Mouse (Mus musculus): ENCODE results near the gene Slc26a8. TPM values are rescaled to one million over a fixed set of nuclear protein-coding genes. Genes with fewer than 3 reads are reported as not detected.

Gene Slc26a8
- polyA plus RNA-seq, 1 experiment from 2014 or later = 0.77 TPM

DNA sequence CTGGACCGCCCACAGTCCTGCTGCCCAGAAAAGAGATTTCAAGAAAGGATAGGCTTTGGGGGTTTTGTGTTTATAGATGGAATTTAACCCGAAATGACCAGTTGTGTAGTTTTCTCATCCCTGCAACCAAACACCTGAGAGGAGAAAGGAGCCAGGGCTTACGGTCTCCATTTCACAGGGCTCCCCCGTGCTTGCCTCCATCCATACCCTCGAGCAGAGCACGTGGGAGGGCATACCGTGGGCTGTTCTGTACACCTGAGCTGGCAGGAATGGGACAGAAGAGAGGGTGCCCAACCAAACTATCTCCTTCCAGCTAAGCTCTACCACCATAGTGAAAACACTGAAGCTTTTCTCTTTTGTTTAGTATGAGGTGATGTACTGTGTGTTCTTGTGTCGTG lies 20.3 kb upstream of the Slc26a8 start:
- no peak overlapping the region for H3K4me3 ChIP-seq
- 91% methylated on average over 8 of the region's 8 CpGs for WGBS
- H3K4me1 ChIP-seq = peaks cover 19% of the 10 kb centered on the region
- H3K9me3 ChIP-seq = no peaks in the 10 kb centered on the region
- DNase-seq (ENCODE audit: low spot score) = no peak
- H3K36me3 ChIP-seq (replicated peaks) = peaks cover 28% of the 10 kb centered on the region
- no peaks in the 10 kb centered on the region for H3K27me3 ChIP-seq (replicated peaks; ENCODE audit: low read depth, poor library complexity, severe bottlenecking)
- no peak overlapping the region for H3K27ac ChIP-seq (replicated peaks)

GRCm38 (mm10) chr17:28709552-28710290 lies 19.7 kb upstream of the Slc26a8 start:
- H3K9me3 ChIP-seq = no peaks in the 10 kb centered on the region
- peaks cover 19% of the 10 kb centered on the region for H3K4me1 ChIP-seq
- H3K27me3 ChIP-seq (replicated peaks; ENCODE audit: low read depth, poor library complexity, severe bottlenecking) = no peaks in the 10 kb centered on the region
- H3K36me3 ChIP-seq (replicated peaks) = peaks cover 28% of the 10 kb centered on the region
- no peak for DNase-seq (ENCODE audit: low spot score)
- no peak overlapping the region for H3K27ac ChIP-seq (replicated peaks)
- H3K4me3 ChIP-seq = no peak overlapping the region
- 93% methylated on average over 8 of the region's 8 CpGs for WGBS

DNA sequence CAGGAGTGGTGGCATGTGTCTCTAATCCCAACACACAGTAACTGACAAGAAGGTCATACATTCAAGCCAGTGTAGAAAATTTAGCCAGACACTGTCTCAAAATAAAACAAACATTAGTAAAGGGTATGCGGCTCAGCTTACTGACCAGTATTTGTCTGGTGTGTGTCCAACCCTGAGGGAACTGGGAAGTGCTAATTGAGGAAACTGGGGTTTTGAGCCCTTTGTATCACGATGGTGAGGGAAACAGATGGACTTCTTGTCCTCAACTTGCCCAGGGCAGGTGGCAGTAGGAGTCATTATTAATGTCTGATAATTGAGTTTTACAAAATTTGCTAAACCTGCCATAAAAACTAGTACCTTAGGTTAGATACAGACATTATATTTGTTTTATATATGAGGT lies 19.0 kb upstream of the Slc26a8 start:
- Histone ChIP-seq H3K27me3 (replicated peaks; ENCODE audit: low read depth, poor library complexity, severe bottlenecking) (no peaks in the 10 kb centered on the region), H3K36me3 (replicated peaks) (peaks cover 21% of the 10 kb centered on the region), H3K4me3 (no peak overlapping the region), H3K9me3 (no peaks in the 10 kb centered on the region), H3K4me1 (peaks cover 19% of the 10 kb centered on the region), H3K27ac (replicated peaks) (no peak overlapping the region)
- DNase-seq (ENCODE audit: low spot score) = no peak
- WGBS = 44% methylated on average over 2 of the region's 2 CpGs

DNA sequence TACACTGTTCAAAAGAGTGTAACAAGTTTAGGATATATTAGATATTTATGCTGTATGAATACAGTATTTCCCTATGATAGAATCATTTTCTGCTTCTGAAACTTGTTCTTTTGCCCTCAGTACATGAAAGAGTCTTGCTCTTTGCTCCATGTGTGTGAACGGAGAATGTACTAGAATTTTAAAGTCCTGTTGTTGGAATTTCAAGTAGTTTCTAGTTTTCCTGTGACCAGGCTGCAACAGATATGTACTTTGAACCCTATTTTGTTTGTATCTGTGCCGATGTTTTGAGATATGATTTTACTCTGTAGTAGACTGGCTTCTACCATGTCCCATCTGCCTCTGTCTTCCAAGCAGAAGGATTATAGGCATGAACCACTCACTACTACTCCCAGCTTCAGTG lies 17.8 kb upstream of the Slc26a8 start:
- peaks cover 19% of the 10 kb centered on the region for H3K4me1 ChIP-seq
- H3K27ac ChIP-seq (replicated peaks) = no peak overlapping the region
- H3K4me3 ChIP-seq = no peak overlapping the region
- no peaks in the 10 kb centered on the region for H3K9me3 ChIP-seq
- H3K27me3 ChIP-seq (replicated peaks; ENCODE audit: low read depth, poor library complexity, severe bottlenecking) = no peaks in the 10 kb centered on the region
- no peak for DNase-seq (ENCODE audit: low spot score)
- 93% methylated on average over 2 of the region's 2 CpGs for WGBS
- peaks cover 13% of the 10 kb centered on the region for H3K36me3 ChIP-seq (replicated peaks)

GRCm38 (mm10) chr17:28707136-28707627 lies 17.1 kb upstream of the Slc26a8 start:
- Histone ChIP-seq H3K27ac (replicated peaks) (no peak overlapping the region), H3K36me3 (replicated peaks) (peaks cover 15% of the 10 kb centered on the region), H3K9me3 (no peaks in the 10 kb centered on the region), H3K4me1 (peaks cover 19% of the 10 kb centered on the region), H3K4me3 (no peak overlapping the region), H3K27me3 (replicated peaks; ENCODE audit: low read depth, poor library complexity, severe bottlenecking) (no peaks in the 10 kb centered on the region)
- 95% methylated on average over 3 of the region's 3 CpGs for WGBS
- no peak for DNase-seq (ENCODE audit: low spot score)

DNA sequence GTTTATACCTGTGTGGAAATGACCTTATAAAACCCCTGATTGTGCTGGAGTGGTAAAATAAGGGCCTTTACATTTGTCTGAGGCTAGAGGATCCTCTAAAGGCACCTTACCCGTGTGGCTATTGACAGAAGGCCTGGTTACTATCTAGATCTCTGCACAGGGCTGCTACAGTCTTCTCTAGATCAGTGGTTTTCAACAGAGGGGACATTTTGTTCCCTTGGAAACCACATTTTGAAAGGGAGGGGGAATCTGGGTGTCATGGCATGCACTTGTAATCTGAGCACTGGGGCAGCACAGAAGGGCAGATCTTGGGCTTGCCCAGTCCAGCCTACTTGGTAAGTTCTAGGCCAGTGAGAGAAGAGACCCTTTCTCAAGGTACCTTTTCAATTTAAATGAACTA lies 16.7 kb upstream of the Slc26a8 start:
- Histone ChIP-seq H3K27me3 (replicated peaks; ENCODE audit: low read depth, poor library complexity, severe bottlenecking) (no peaks in the 10 kb centered on the region), H3K27ac (replicated peaks) (no peak overlapping the region), H3K4me3 (no peak overlapping the region), H3K4me1 (peaks cover 19% of the 10 kb centered on the region), H3K36me3 (replicated peaks) (peaks cover 20% of the 10 kb centered on the region), H3K9me3 (no peaks in the 10 kb centered on the region)
- no peak for DNase-seq (ENCODE audit: low spot score)
- 56% methylated on average over 1 of the region's 1 CpGs for WGBS

DNA sequence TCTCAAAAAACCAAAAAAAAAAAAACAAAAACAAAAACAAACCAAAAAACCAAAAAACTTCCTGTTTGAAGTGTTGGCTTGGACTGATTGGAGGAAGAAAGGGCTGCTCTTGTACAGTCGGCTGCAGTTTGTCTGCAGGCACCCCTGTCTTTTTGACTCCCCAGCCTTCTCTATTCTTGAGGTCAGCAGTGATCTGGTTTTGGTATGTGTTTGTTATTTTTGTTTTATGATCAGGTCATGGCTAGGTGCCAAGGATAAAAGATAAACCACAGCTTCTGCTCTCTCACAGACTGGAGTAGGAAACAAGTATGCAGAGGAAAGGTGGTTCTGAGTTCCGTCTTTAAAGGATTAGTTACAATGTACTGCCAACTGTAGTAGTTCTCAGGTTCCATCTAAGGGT lies 12.6 kb upstream of the Slc26a8 start:
- H3K27me3 ChIP-seq (replicated peaks; ENCODE audit: low read depth, poor library complexity, severe bottlenecking) = no peaks in the 10 kb centered on the region
- no peaks in the 10 kb centered on the region for H3K9me3 ChIP-seq
- 83% methylated on average over 2 of the region's 2 CpGs for WGBS
- no peak for DNase-seq (ENCODE audit: low spot score)
- no peak overlapping the region for H3K27ac ChIP-seq (replicated peaks)
- no peak overlapping the region for H3K4me3 ChIP-seq
- peaks cover 20% of the 10 kb centered on the region for H3K4me1 ChIP-seq
- peaks cover 17% of the 10 kb centered on the region for H3K36me3 ChIP-seq (replicated peaks)

- no peak for DNase-seq (ENCODE audit: low spot score)
These were observed 11.7 kb upstream of the Slc26a8 start for GRCm38 (mm10) chr17:28701737-28702136.

GRCm38 (mm10) chr17:28701171-28701570 lies 11.1 kb upstream of the Slc26a8 start:
- Histone ChIP-seq H3K27me3 (replicated peaks; ENCODE audit: low read depth, poor library complexity, severe bottlenecking) (no peaks in the 10 kb centered on the region), H3K4me3 (no peak overlapping the region), H3K27ac (replicated peaks) (no peak overlapping the region), H3K4me1 (peaks cover 25% of the 10 kb centered on the region), H3K36me3 (replicated peaks) (peaks cover 17% of the 10 kb centered on the region), H3K9me3 (no peaks in the 10 kb centered on the region)
- 93% methylated on average over 4 of the region's 4 CpGs for WGBS
- no peak for DNase-seq (ENCODE audit: low spot score)

More at GRCm38 (mm10) chr17:28701737-28702136, 11.7 kb upstream of the Slc26a8 start:
- Histone ChIP-seq H3K4me1 (peaks cover 25% of the 10 kb centered on the region), H3K9me3 (no peaks in the 10 kb centered on the region), H3K4me3 (no peak overlapping the region), H3K27me3 (replicated peaks; ENCODE audit: low read depth, poor library complexity, severe bottlenecking) (no peaks in the 10 kb centered on the region), H3K36me3 (replicated peaks) (peaks cover 17% of the 10 kb centered on the region), H3K27ac (replicated peaks) (no peak overlapping the region)
- 90% methylated on average over 3 of the region's 3 CpGs for WGBS

DNA sequence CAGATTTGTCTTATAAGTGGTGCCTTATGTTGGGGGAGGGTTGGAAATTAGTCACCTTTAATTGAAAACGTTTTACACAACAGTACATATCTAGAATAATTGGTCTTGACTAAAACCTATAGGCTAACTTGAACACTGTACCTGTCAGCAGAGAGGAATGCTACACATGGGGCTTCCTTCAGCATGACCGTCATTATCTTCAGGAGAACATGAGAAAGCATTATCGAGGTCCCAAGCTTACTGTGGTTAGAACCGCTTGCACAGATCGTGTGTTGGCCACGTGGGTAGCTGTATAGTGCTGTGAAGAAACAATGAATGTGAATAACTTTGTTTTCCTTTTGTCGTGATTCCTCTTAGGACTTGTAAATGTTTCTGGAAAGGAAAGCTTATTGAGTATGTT lies 9.8 kb upstream of the Slc26a8 start:
- peaks cover 32% of the 10 kb centered on the region for H3K4me1 ChIP-seq
- no peak for DNase-seq (ENCODE audit: low spot score)
- peaks cover 10% of the 10 kb centered on the region for H3K36me3 ChIP-seq (replicated peaks)
- WGBS = 91% methylated on average over 7 of the region's 7 CpGs
- no peak overlapping the region for H3K4me3 ChIP-seq
- H3K27ac ChIP-seq (replicated peaks) = no peak overlapping the region
- H3K9me3 ChIP-seq = no peaks in the 10 kb centered on the region
- no peaks in the 10 kb centered on the region for H3K27me3 ChIP-seq (replicated peaks; ENCODE audit: low read depth, poor library complexity, severe bottlenecking)

DNA sequence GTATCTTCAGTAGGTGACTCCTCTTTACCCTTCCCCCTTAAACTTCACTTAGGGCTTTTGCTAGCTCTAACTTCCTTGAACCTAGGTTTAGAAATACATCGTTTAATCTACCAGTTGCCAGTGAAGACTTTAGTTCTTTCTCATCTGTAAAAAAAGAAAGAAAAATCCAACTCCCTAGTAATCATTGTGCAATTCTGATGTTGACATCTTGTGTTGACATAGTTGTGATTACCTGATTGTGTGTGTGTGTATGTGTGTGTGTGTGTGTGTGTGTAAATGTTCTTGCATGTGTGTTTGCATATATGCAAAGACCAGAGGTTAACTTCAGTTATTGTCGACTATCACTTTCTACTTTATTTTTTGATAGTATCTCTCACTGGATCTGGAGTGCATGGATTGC lies 8.6 kb upstream of the Slc26a8 start:
- Histone ChIP-seq H3K36me3 (replicated peaks) (peaks cover 9% of the 10 kb centered on the region), H3K4me3 (no peak overlapping the region), H3K9me3 (no peaks in the 10 kb centered on the region), H3K27me3 (replicated peaks; ENCODE audit: low read depth, poor library complexity, severe bottlenecking) (no peaks in the 10 kb centered on the region), H3K4me1 (peaks cover 39% of the 10 kb centered on the region), H3K27ac (replicated peaks) (no peak overlapping the region)
- DNase-seq (ENCODE audit: low spot score) = no peak
- WGBS = 93% methylated on average over 2 of the region's 2 CpGs

DNA sequence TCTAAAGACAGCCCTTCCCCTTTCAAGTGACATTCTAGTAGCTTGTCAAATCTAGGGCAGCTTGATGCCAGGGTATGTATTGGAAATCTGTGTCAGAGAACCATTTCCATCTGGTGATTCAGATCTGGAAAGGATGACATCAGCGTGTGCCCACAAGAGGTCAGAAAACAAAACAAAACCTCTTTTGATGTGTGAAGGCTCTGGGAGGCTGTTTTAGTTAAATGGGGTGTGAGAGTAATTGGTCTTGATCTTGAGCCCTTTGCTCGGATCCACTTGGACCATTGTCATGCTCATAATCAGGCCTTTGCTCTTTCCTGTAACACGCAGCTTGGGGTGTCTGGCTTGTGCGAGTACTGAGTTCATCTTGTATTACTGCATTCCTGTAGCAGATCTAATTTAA lies 8.2 kb upstream of the Slc26a8 start:
- DNase-seq (ENCODE audit: low spot score) = no peak
- 50% methylated on average over 4 of the region's 4 CpGs for WGBS

More for the DNA sequence above, 8.2 kb upstream of the Slc26a8 start:
- H3K36me3 ChIP-seq (replicated peaks) = peaks cover 11% of the 10 kb centered on the region
- no peak overlapping the region for H3K4me3 ChIP-seq
- peaks cover 43% of the 10 kb centered on the region for H3K4me1 ChIP-seq
- H3K27ac ChIP-seq (replicated peaks) = no peak overlapping the region
- H3K9me3 ChIP-seq = no peaks in the 10 kb centered on the region
- H3K27me3 ChIP-seq (replicated peaks; ENCODE audit: low read depth, poor library complexity, severe bottlenecking) = no peaks in the 10 kb centered on the region
